Mouse (Mus musculus): ENCODE data around the gene Arhgef9.

GRCm38 (mm10) chrX:95025779-95026360 is 170.8 kb downstream of the Arhgef9 start:
- TF ChIP-seq CTCF (IDR thresholded peaks at IDR 0.05; ENCODE audit: extremely low read depth, insufficient read depth, low read length) (no peak), POLR2A (IDR thresholded peaks at IDR 0.05; ENCODE audit: extremely low read depth, insufficient read depth, low read length) (no peak)
